Mouse (Mus musculus) brain, embryonic 14.5 days (tissue): ENCODE measurements around the gene Ess2.

Source experiments
- CTCF ChIP-seq: fragments of 200-500 bp; IDR thresholded peaks from 2 replicates; pipeline ENCODE4 v1.5.1; 2012; ENCODE audit warnings: inconsistent platforms, mild to moderate bottlenecking, moderate library complexity, borderline replicate concordance; ENCODE audit not compliant: insufficient read depth, insufficient read length; ENCODE audit errors: extremely low read depth
- POLR2A ChIP-seq: fragments of 200-500 bp; IDR thresholded peaks from 2 replicates; pipeline ENCODE4 v1.6.1; 2012; ENCODE audit warnings: mild to moderate bottlenecking, inconsistent platforms, borderline replicate concordance; ENCODE audit not compliant: poor library complexity, insufficient read depth, insufficient read length, severe bottlenecking; ENCODE audit errors: extremely low read depth

- TF ChIP-seq POLR2A (no peak), CTCF (no peak)
Observed at GRCm38 (mm10) chr16:17889689-17890341, 21.3 kb downstream of the Ess2 start.
